Mouse (Mus musculus): ENCODE measurements around the gene Nrgn.

- TF ChIP-seq POLR2A (IDR thresholded peaks at IDR 0.05; ENCODE audit: borderline replicate concordance, extremely low read depth, low read depth, low read length) (no peak), CTCF (IDR thresholded peaks at IDR 0.05; ENCODE audit: insufficient read depth, low read length) (no peak)
Observed at GRCm38 (mm10) chr9:37541851-37542642, 10.7 kb downstream of the Nrgn start.

Measured in lung, adult 2 months (tissue).